Mouse (Mus musculus) heart, embryonic 13.5 days (tissue): ENCODE measurements at regions not wholly inside any gene's neighbourhood (a gene's known extent, or its start where the extent isn't known, plus 50 kb on each side); places are given as distances from the start of the nearest gene placed in this dataset.
"Not testable (repeated sequence)": the region's sequence is repeated elsewhere in the genome, so short reads cannot be mapped to it uniquely, and the experiment has no call there.

Experiments
- ATAC-seq: fragments of 200-750 bp; cut with Nextera tagmentation; 2 replicates; pipeline ENCODE4 v1.8.0; 2017; ENCODE audit warnings: moderate TSS enrichment; ENCODE audit not compliant: insufficient number of reproducible peaks, low FRiP score, low TSS enrichment; ENCODE audit errors: extremely low read depth
- H3K27ac ChIP-seq: fragments of 300-500 bp; sonication (generic); replicated peaks from 2 replicates; pipeline ENCODE4 v1.5.1; 2015; ENCODE audit warnings: moderate library complexity, mild to moderate bottlenecking, inconsistent platforms
- H3K27me3 ChIP-seq: fragments of 300-500 bp; sonication (generic); replicated peaks from 2 replicates; pipeline ENCODE4 v1.6.1; 2015; ENCODE audit warnings: mild to moderate bottlenecking, inconsistent platforms
- H3K36me3 ChIP-seq: fragments of 300-500 bp; sonication (generic); 2 replicates; pipeline ENCODE4 v1.6.1; 2015; ENCODE audit warnings: mild to moderate bottlenecking, inconsistent platforms
- H3K4me1 ChIP-seq: fragments of 300-500 bp; sonication (generic); 2 replicates; pipeline ENCODE4 v1.6.1; 2015; ENCODE audit warnings: inconsistent platforms
- H3K4me2 ChIP-seq: fragments of 300-500 bp; sonication (generic); 2 replicates; pipeline ENCODE4 v1.6.1; 2015; ENCODE audit warnings: inconsistent platforms, mild to moderate bottlenecking, moderate library complexity
- H3K4me3 ChIP-seq: fragments of 300-500 bp; sonication (generic); 2 replicates; pipeline ENCODE4 v1.5.1; 2015; ENCODE audit warnings: moderate library complexity, mild to moderate bottlenecking, inconsistent platforms
- H3K9ac ChIP-seq: fragments of 300-500 bp; sonication (generic); 2 replicates; pipeline ENCODE4 v1.6.1; 2015; ENCODE audit warnings: inconsistent platforms, mild to moderate bottlenecking, moderate library complexity
- H3K9me3 ChIP-seq: fragments of 300-500 bp; sonication (generic); 2 replicates; pipeline ENCODE4 v1.6.1; 2016; ENCODE audit warnings: inconsistent platforms
- WGBS: fragments of 180-500 bp; shearing (Covaris S2); methylation state at CpG from one replicate; pipeline ENCODE4 v1.1.7; 2015; ENCODE audit warnings: mixed read lengths; 5-methylcytosine and 5-hydroxymethylcytosine counted together

DNA sequence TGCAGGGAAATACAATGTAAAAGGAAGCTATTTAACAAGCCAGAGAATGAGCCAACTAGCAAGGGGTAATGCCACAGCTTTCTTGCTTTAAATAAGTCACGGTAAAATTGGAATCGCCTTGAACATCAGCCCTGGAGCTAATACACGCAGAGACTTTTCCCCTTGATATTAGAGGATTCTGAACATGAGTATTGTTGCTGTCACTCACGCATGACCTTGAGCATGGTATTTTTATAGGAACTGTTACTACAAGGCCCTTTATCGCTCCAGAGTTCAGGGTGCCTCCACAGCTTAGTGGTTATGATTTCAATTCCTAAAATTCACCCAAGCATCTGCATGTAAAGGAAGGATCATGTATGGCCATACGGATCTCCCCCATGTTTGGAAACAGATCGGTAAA, 161.7 kb downstream of the Vegfc start:
- 86% methylated on average over 7 of the region's 7 CpGs for WGBS
- H3K4me1 ChIP-seq, H3K9me3 ChIP-seq, H3K27ac ChIP-seq, H3K9ac ChIP-seq, H3K4me2 ChIP-seq, H3K36me3 ChIP-seq, ATAC-seq, H3K4me3 ChIP-seq, H3K27me3 ChIP-seq: not testable (repeated sequence)

DNA sequence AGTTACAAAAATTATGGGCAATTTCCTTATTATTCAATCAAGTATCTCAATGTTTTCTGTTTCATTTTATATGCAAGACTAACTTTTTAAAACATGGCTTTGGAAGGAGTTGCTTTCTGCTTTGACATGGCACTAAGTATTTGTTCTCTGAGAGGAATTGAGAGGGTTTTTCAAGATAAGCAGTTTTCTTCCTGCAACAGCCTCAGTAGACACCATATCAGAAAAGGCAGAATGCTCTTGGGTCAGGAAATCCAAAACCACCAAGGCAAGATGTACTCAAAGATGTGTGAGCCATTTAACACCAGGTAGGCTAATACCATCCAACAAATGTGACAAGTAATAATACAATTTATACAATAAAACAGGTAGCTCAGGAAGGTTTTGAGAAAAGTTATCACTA, 178.0 kb downstream of the Vegfc start:
- Histone ChIP-seq H3K4me3 (no peak overlapping the region), H3K27ac (no peak overlapping the region), H3K36me3 (no peaks in the 10 kb centered on the region), H3K9me3 (no peaks in the 10 kb centered on the region), H3K4me2 (no peak overlapping the region), H3K4me1 (no peaks in the 10 kb centered on the region), H3K9ac (no peak overlapping the region), H3K27me3 (no peaks in the 10 kb centered on the region)
- ATAC-seq = no peak

DNA sequence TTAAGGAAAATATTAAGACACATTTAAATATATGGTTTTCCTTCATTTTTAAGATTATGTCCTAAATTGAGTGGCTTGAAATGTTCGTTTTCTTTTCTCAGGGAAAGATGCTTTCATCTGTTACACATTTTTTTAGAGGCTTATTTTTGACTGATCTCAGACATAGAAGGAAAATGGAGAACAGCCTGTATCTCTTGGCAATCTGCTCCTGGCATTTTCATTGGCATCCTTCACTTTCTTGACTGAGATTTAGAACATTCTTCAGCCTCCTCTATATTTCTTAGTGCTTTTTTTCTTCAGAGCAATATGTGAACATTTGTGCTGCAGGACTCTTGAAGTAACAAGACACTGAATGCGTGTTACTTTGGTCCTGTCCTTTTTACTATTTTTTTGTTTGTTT, 192.7 kb downstream of the Vegfc start:
- H3K4me1 ChIP-seq = no peaks in the 10 kb centered on the region
- H3K27me3 ChIP-seq = no peaks in the 10 kb centered on the region
- no peak overlapping the region for H3K4me2 ChIP-seq
- H3K27ac ChIP-seq = no peak overlapping the region
- H3K36me3 ChIP-seq = no peaks in the 10 kb centered on the region
- WGBS = 70% methylated on average over 2 of the region's 2 CpGs
- H3K9ac ChIP-seq = no peak overlapping the region
- no peak overlapping the region for H3K4me3 ChIP-seq
- peaks cover 5% of the 10 kb centered on the region; the same call in 1 of the 2 replicates for H3K9me3 ChIP-seq
- ATAC-seq = no peak

DNA sequence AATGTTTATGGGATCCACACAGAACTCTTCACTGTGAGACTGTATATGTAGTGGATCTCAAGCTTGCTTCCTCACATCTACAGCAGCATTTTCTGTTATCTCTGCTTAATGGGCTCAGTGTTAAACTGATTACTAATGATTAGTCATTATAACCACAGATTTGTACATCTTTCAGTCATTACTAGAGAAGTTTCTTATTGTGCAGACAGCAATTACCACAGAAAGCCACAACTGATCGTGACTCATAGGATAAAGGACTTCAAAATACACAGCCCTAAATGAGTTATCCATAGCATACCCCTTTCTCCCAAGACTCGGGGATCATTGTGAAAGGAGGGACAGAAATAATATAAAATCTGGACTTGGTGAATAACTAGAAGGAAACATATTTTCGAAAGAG, 195.7 kb downstream of the Vegfc start:
- no peak overlapping the region for H3K4me2 ChIP-seq
- no peak overlapping the region for H3K9ac ChIP-seq
- no peak overlapping the region for H3K4me3 ChIP-seq
- no peak for ATAC-seq
- H3K9me3 ChIP-seq = peaks cover 5% of the 10 kb centered on the region; the same call in 1 of the 2 replicates
- peaks cover 7% of the 10 kb centered on the region for H3K4me1 ChIP-seq
- WGBS = 68% methylated on average over 3 of the region's 3 CpGs
- no peak overlapping the region for H3K27ac ChIP-seq
- H3K27me3 ChIP-seq = no peaks in the 10 kb centered on the region
- H3K36me3 ChIP-seq = no peaks in the 10 kb centered on the region

DNA sequence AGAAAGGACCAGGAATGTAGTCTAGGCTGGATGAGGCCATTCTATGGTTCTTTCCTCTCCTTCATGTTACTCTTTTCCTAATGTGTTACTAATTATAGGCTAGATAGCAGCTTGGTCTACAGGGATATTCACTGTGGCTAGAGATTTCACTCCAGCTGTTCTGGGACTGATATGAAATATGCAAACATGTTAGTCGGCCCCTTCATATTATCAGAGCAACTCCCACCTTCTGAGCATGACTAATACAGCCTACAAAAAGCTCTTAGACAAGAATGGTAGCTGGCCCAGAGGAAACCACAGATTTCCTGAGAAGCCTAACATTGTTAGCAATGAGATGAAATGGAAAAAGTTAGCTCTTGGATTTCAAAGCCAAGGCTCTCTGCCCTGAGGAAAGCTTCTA, 198.1 kb downstream of the Vegfc start:
- H3K27ac ChIP-seq = peak overlapping the region; percentile 59
- no peaks in the 10 kb centered on the region for H3K36me3 ChIP-seq
- H3K9ac ChIP-seq = no peak overlapping the region
- no peaks in the 10 kb centered on the region for H3K27me3 ChIP-seq
- no peak overlapping the region for H3K4me2 ChIP-seq
- ATAC-seq = no peak
- peaks cover 5% of the 10 kb centered on the region; the same call in 1 of the 2 replicates for H3K9me3 ChIP-seq
- peaks cover 7% of the 10 kb centered on the region for H3K4me1 ChIP-seq
- no peak overlapping the region for H3K4me3 ChIP-seq
- 10% methylated on average over 1 of the region's 1 CpGs for WGBS
